Mouse (Mus musculus) splenic B cell, adult 2 months (primary cell): ENCODE results near the gene Phlda2.
A peak's percentile ranks its signal among the peaks of the same experiment; 100 is the strongest.
"Not testable (repeated sequence)": the region's sequence is repeated elsewhere in the genome, so short reads cannot be mapped to it uniquely, and the experiment has no call there.

Source experiments
- DNase-seq: peaks from one replicate; pipeline ENCODE4 v3.0.0-alpha.2; 2011; ENCODE audit warnings: low read depth, low spot score
- H3K27me3 ChIP-seq: 2 replicates; pipeline ENCODE4 v1.6.1; 2012; ENCODE audit warnings: mild to moderate bottlenecking, low read length, moderate library complexity, mixed read lengths; ENCODE audit not compliant: control insufficient read depth, poor library complexity, insufficient read depth, severe bottlenecking
- H3K36me3 ChIP-seq: 2 replicates; pipeline ENCODE4 v1.6.1; 2012; ENCODE audit warnings: mild to moderate bottlenecking, low read length, moderate library complexity, mixed read lengths; ENCODE audit not compliant: control insufficient read depth, poor library complexity, insufficient read depth, severe bottlenecking

Gene Phlda2

GRCm38 (mm10) chr7:143502418-143503200, at the start of gene Phlda2:
Gene Phlda2 (minus strand): TSS chr7:143503150.
- no peaks in the 10 kb centered on the region for H3K36me3 ChIP-seq
- no peak for DNase-seq
- H3K27me3 ChIP-seq, result no peaks in the 10 kb centered on the region

- DNase-seq, result no peak
Measured at GRCm38 (mm10) chr7:143549588-143550220, 46.8 kb upstream of the Phlda2 start.

GRCm38 (mm10) chr7:143548976-143549457, 46.1 kb upstream of the Phlda2 start, which contains the start of gene Nap1l4:
Gene Nap1l4 (minus strand): TSS chr7:143549106.
- DNase-seq, result peak; percentile 99
- no peaks in the 10 kb centered on the region for H3K36me3 ChIP-seq
- no peaks in the 10 kb centered on the region for H3K27me3 ChIP-seq

More at GRCm38 (mm10) chr7:143549588-143550220, 46.8 kb upstream of the Phlda2 start:
- Histone ChIP-seq H3K36me3 (no peaks in the 10 kb centered on the region), H3K27me3 (no peaks in the 10 kb centered on the region)

DNA sequence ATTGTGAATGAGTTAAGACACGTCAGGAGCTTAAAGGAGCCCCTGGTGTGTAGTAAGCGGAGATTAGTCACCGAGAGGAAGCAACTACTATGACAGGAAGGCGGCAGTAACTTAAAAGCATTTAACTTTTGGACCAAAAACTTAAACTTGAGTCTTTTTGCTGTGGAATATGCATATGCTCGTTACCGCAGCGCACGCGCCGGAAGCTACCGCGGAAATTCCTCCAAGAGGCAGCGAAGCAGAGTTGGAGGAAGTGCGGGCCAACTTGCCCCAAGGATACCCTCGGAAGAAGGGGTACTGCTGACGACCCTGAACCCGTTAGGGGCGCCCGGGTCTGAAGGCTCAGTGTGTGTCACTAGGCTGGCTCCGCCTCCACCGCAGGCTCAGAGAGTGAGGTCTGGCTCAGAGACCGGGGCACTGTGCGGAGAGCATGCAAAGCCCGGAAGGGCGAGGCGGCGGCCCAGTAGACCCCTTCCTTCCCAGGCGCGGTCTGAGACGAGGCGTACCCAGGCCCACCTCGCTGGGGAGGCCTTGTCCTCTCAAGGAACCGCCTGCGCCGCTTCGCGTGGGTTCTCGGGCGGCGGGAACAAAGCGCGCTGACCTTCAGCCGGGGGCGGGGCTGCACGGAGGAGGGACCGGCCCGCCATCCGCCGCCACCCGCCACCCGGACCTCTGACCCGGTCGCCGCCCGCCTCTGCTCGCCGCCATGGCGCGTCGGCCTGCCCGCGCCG, 45.4 kb upstream of the Phlda2 start:
- Histone ChIP-seq H3K36me3 (no peaks in the 10 kb centered on the region), H3K27me3 (no peaks in the 10 kb centered on the region)
- peak; percentile 71 for DNase-seq

- H3K27me3 ChIP-seq, result no peaks in the 10 kb centered on the region
- DNase-seq, result peak; percentile 11
Measured at GRCm38 (mm10) chr7:143546554-143546953, 43.6 kb upstream of the Phlda2 start.

DNA sequence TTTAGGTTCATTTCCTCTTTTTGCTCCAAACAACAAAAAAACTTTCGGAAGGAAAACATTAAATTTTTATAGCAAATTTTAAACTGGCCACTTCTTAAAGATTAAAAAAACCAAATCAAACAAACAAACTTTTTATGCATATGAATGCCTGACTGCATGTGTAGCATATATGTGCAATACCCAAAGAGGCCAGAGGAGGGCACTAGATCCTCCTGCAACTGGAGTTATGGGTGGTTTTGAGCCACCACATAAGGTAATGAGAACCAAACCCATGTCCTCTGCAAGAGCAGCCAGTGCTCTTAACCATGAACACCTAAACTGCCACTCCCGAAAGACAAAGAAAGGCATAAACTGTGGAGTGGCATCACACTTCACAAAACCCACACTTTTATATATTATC, 41.4 kb upstream of the Phlda2 start:
- no peaks in the 10 kb centered on the region for H3K27me3 ChIP-seq
- peak; percentile 78 for DNase-seq
- H3K36me3 ChIP-seq, result no peaks in the 10 kb centered on the region

More at GRCm38 (mm10) chr7:143546554-143546953, 43.6 kb upstream of the Phlda2 start:
- H3K36me3 ChIP-seq, result no peaks in the 10 kb centered on the region

- Histone ChIP-seq H3K27me3 (no peaks in the 10 kb centered on the region), H3K36me3 (peaks cover 13% of the 10 kb centered on the region)
- DNase-seq, result no peak
Measured at GRCm38 (mm10) chr7:143538671-143539070, 35.7 kb upstream of the Phlda2 start.

DNA sequence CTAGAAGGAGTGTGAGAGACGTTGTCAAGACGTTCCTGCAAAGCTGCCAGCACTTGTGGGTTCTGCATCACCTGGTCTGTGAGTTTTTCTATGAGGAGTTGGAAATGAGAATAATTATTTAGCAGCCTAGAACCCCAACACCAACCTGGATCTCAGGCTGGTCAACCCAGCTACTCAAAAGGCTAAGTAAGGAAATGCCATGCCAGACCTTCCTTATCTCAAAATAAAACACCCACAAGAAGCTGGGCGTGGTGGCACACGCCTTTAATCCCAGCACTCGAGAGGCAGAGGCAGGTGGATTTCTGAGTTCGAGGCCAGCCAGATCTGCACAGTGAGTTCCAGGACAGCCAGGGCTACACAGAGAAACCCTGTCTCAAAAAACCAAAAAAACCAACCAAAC, 35.3 kb upstream of the Phlda2 start:
- not testable (repeated sequence) for H3K27me3 ChIP-seq, DNase-seq
- peaks cover 14% of the 10 kb centered on the region for H3K36me3 ChIP-seq

GRCm38 (mm10) chr7:143536251-143536650, 33.3 kb upstream of the Phlda2 start:
- Histone ChIP-seq H3K27me3 (no peaks in the 10 kb centered on the region), H3K36me3 (peaks cover 24% of the 10 kb centered on the region)
- no peak for DNase-seq

GRCm38 (mm10) chr7:143533284-143533683, 30.3 kb upstream of the Phlda2 start:
- no peak for DNase-seq
- Histone ChIP-seq H3K27me3 (no peaks in the 10 kb centered on the region), H3K36me3 (peaks cover 28% of the 10 kb centered on the region)

DNA sequence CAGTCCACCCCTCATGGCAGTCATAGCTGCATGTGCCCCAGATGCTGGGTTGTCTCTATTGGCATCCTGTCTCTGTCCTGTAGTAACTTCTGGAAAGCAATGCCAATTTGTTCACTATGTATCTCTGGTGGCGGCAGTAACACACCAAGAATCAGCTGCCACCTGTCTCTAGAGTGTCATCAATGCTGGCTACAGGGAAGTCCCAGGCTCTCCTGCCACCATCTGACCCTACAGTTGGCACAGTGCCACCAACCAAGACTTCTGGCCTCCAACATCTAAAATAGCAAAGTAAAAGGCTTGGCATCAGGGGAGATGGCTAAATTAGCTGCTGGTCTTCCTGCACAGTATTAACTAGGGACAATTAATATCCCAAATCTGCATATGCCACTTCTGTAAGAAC, 29.5 kb upstream of the Phlda2 start:
- Histone ChIP-seq H3K27me3 (no peaks in the 10 kb centered on the region), H3K36me3 (peaks cover 27% of the 10 kb centered on the region)
- DNase-seq, result no peak

DNA sequence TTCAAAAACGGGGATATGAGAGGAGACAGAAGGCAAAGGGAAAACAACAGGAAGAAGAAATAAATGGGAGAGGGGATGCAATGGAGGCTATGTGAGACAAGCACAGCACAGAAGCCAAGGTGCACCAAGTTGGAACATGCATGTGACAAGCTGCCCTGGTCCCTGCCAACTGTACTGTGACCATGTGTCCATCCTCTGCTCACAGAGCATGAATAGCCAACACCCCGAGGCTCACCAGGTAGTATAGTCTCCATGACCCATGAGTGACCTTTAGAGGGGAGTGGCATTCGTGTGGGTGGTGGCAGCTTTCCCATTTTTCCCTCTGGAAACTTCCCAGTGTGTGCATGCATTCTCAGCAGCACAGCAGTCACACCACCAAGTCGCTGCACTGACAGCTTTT, 16.4 kb upstream of the Phlda2 start:
- no peak for DNase-seq
- H3K36me3 ChIP-seq, result peaks cover 20% of the 10 kb centered on the region
- no peaks in the 10 kb centered on the region for H3K27me3 ChIP-seq

GRCm38 (mm10) chr7:143514416-143514768, 11.4 kb upstream of the Phlda2 start:
- H3K27me3 ChIP-seq, result no peaks in the 10 kb centered on the region
- DNase-seq, result no peak

GRCm38 (mm10) chr7:143513763-143514415, 10.9 kb upstream of the Phlda2 start:
- Histone ChIP-seq H3K36me3 (peaks cover 11% of the 10 kb centered on the region), H3K27me3 (no peaks in the 10 kb centered on the region)
- DNase-seq, result no peak

More at GRCm38 (mm10) chr7:143514416-143514768, 11.4 kb upstream of the Phlda2 start:
- H3K36me3 ChIP-seq, result peaks cover 12% of the 10 kb centered on the region
